Mouse (Mus musculus) spleen, adult 18-20 months (tissue): ENCODE data around the gene Fabp7.

Source experiments
- DNase-seq, 2 experiments: peaks; one replicate each; pipeline ENCODE4 v3.0.0; 2022; ENCODE audit warnings: mixed read lengths in 2 of 2

Gene Fabp7

GRCm38 (mm10) chr10:57807754-57808153 is 23.1 kb downstream of the Fabp7 start:
- no peak for DNase-seq

- DNase-seq: no peak
Observed at GRCm38 (mm10) chr10:57812161-57812856, 27.6 kb downstream of the Fabp7 start.

- DNase-seq: no peak
Observed at GRCm38 (mm10) chr10:57814295-57814694, 29.6 kb downstream of the Fabp7 start.

- DNase-seq: no peak
Observed at GRCm38 (mm10) chr10:57815869-57816268, 31.2 kb downstream of the Fabp7 start.

- no peak for DNase-seq
Observed at GRCm38 (mm10) chr10:57819209-57819608, 34.5 kb downstream of the Fabp7 start.

GRCm38 (mm10) chr10:57822473-57822872 is 37.8 kb downstream of the Fabp7 start:
- DNase-seq: no peak

- DNase-seq: no peak
Observed at GRCm38 (mm10) chr10:57828649-57829048, 44.0 kb downstream of the Fabp7 start.

- no peak for DNase-seq
Observed at GRCm38 (mm10) chr10:57829621-57830020, 44.9 kb downstream of the Fabp7 start.

- no peak for DNase-seq
Observed at GRCm38 (mm10) chr10:57835094-57835493, 50.4 kb downstream of the Fabp7 start.

- no peak for DNase-seq
Observed at GRCm38 (mm10) chr10:57835982-57836381, 51.3 kb downstream of the Fabp7 start.
